Mouse (Mus musculus): ENCODE measurements around the gene Kmt2c. TPM values are rescaled to one million over a fixed set of nuclear protein-coding genes. Genes with fewer than 3 reads are reported as not detected.

Gene Kmt2c
- polyA plus RNA-seq, 1 experiment: 2.2 TPM

DNA sequence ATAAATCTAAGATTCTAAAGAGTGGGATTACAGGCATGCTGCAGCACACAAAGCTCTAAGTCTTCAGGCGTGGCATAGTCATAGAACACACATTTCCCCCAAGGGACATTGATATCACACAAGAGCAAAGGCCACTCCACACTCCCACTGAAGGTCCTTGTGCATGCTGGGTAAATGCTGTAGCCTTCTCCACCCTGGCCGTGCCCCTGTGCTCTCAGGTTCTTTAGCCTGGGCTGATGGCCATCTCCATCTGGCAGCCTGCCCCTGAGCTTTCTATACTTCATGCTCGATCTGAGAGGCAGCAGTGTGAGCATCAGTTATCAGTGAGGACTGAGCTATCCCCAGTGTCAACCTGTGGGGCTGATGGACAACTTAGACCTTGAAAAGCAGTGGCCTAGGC lies 21.2 kb upstream of the Kmt2c start:
- Histone ChIP-seq H3K4me3 (replicated peaks) (no peak overlapping the region), H3K27me3 (replicated peaks) (no peaks in the 10 kb centered on the region), H3K9me3 (peaks cover 8% of the 10 kb centered on the region), H3K36me3 (replicated peaks; ENCODE audit: low read length) (no peaks in the 10 kb centered on the region), H3K4me1 (peaks cover 8% of the 10 kb centered on the region)
- no peak for TF ChIP-seq FLI1 (IDR thresholded peaks at IDR 0.05; ENCODE audit: low read length)
- no peak for TF ChIP-seq GATA1 (IDR thresholded peaks at IDR 0.05; ENCODE audit: borderline replicate concordance, low read length)

DNA sequence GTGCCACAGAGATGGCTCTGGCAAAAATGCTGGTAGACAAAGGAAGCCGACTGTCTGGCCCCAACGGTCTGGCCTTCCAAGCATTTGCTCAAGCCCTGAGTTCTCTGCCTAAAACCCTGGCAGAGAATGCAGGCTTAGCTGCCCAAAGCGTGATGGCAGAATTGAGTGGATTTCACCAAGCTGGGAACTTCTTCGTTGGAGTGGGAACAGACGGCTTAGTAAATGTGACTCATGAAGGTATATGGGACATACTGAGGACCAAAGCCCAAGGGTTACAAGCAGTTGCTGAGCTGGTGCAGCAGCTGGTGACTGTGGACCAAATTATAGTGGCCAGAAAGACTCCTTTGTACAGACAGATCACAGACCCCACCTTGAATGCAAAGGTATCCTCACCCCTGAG lies 19.0 kb upstream of the Kmt2c start:
- H3K4me3 ChIP-seq (replicated peaks): no peak overlapping the region
- peaks cover 6% of the 10 kb centered on the region for H3K9me3 ChIP-seq
- peaks cover 3% of the 10 kb centered on the region; the same call in 1 of the 2 replicates for H3K4me1 ChIP-seq
- no peaks in the 10 kb centered on the region for H3K36me3 ChIP-seq (replicated peaks; ENCODE audit: low read length)
- H3K27me3 ChIP-seq (replicated peaks): no peaks in the 10 kb centered on the region
- TF ChIP-seq FLI1 (IDR thresholded peaks at IDR 0.05; ENCODE audit: low read length) (no peak), GATA1 (IDR thresholded peaks at IDR 0.05; ENCODE audit: borderline replicate concordance, low read length) (no peak)

DNA sequence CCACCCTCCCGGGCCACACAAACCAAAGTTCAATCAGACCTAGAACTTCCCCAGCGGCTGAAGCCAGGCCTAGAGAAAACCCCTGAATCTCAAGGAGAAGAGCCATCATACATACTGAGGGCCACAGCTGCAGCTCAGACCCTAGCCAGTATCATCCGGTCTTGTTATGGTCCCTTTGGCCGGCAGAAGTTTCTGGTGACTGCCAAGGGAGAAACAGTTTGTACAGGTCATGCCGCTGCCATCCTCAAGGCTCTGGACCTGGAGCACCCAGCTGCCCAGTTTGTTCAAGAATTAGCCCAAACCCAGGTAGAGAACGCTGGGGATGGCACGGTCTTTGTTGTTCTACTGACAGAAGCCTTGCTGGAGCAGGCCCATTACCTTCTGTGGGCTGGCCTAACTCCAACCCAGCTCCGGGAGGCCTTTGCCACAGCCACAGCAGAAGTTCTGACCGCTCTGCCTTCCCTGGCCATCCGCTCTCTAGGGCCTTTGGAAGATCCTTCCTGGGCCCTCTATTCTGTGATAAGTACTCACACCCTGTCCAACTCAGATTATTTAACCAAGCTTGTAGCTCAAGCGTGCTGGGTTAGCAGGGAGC lies 17.8 kb upstream of the Kmt2c start:
- TF ChIP-seq FLI1 (IDR thresholded peaks at IDR 0.05; ENCODE audit: low read length) (no peak), GATA1 (IDR thresholded peaks at IDR 0.05; ENCODE audit: borderline replicate concordance, low read length) (no peak)
- peaks cover 3% of the 10 kb centered on the region; the same call in 1 of the 2 replicates for H3K4me1 ChIP-seq
- H3K27me3 ChIP-seq (replicated peaks): no peaks in the 10 kb centered on the region
- no peak overlapping the region for H3K4me3 ChIP-seq (replicated peaks)
- 0 out of 2 replicates have a peak, but pooled peaks cover 2% of the 10 kb centered on the region for H3K9me3 ChIP-seq
- H3K36me3 ChIP-seq (replicated peaks; ENCODE audit: low read length): no peaks in the 10 kb centered on the region

DNA sequence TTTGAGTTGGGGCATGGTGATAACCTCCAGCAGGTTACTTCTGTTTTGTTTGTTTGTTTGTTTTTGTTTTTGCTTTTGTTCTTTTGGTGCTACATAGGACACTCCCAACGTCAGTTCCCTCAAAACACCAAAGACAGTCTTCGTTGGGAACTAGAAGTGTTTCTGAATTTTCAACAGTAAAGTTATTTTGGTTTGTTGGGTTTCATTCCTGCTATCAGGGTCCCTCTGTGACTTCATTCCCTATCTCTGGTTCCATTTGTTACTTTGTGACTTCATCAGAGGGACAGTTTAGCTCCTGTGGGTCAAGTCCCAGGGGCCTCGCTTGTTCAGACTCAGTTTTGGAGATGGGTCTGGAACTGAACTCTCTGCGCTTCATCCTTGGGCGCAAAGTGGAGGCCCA lies 17.2 kb upstream of the Kmt2c start, which contains the start of gene Cct8l1:
Gene Cct8l1, plus strand, starts transcription at position 301 of the 400 bp plus-strand sequence.
- no peaks in the 10 kb centered on the region for H3K36me3 ChIP-seq (replicated peaks; ENCODE audit: low read length)
- H3K4me1 ChIP-seq: peaks cover 3% of the 10 kb centered on the region; the same call in 1 of the 2 replicates
- no peak for TF ChIP-seq FLI1 (IDR thresholded peaks at IDR 0.05; ENCODE audit: low read length)
- no peak for TF ChIP-seq GATA1 (IDR thresholded peaks at IDR 0.05; ENCODE audit: borderline replicate concordance, low read length)
- H3K4me3 ChIP-seq (replicated peaks): no peak within 1 kb of the TSS
- H3K27me3 ChIP-seq (replicated peaks): no peaks in the 10 kb centered on the region
- H3K9me3 ChIP-seq: no peaks in the 10 kb centered on the region

DNA sequence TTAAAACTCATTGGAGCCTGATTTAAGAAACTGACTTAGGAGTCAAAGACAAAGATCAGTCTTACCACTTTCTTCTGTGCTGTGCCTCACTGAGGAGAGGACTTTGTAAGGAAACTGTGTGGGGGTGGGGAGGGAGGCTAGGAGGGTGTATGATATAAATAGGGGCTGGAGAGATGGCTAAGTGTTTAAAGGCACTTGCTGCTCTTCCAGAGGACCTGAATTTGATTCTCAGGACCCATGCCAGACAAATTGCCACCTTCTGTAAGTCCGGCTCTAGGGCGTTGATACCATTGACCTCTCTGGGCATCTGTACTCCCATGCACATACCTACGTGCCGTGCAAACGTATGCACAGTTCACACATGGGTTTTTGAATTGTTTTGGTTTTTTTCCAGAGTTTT lies 7.5 kb upstream of the Kmt2c start:
- Histone ChIP-seq H3K27me3 (replicated peaks) (no peaks in the 10 kb centered on the region), H3K4me3 (replicated peaks) (no peak overlapping the region), H3K4me1 (peaks cover 8% of the 10 kb centered on the region), H3K36me3 (replicated peaks; ENCODE audit: low read length) (peaks cover 5% of the 10 kb centered on the region), H3K9me3 (no peaks in the 10 kb centered on the region)
- no peak for TF ChIP-seq FLI1 (IDR thresholded peaks at IDR 0.05; ENCODE audit: low read length)
- no peak for TF ChIP-seq GATA1 (IDR thresholded peaks at IDR 0.05; ENCODE audit: borderline replicate concordance, low read length)

DNA sequence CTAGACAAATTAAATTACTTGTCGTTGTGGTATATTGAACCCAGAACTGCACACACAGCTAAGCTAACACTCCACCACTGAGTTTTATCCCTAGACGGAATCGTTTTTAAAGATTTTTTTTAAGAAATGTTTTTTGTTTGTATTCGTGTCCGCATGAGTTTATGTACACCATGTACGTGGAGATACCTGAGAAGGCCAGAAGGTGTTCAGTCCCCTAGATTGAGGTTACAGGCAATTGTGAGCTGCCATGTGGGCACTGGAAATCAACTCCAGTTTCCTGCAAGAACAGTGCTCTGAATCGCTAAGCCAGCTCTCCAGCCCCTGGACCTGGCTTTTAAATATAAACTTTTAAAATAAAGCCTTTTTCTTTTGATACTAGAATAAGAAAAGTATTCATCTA lies 2.1 kb upstream of the Kmt2c start:
- Histone ChIP-seq H3K4me1 (peaks cover 22% of the 10 kb centered on the region), H3K36me3 (replicated peaks; ENCODE audit: low read length) (peaks cover 5% of the 10 kb centered on the region), H3K9me3 (no peaks in the 10 kb centered on the region), H3K4me3 (replicated peaks) (peak overlapping the region; percentile 99), H3K27me3 (replicated peaks) (no peaks in the 10 kb centered on the region)
- TF ChIP-seq GATA1 (IDR thresholded peaks at IDR 0.05; ENCODE audit: borderline replicate concordance, low read length) (no peak), FLI1 (IDR thresholded peaks at IDR 0.05; ENCODE audit: low read length) (no peak)

DNA sequence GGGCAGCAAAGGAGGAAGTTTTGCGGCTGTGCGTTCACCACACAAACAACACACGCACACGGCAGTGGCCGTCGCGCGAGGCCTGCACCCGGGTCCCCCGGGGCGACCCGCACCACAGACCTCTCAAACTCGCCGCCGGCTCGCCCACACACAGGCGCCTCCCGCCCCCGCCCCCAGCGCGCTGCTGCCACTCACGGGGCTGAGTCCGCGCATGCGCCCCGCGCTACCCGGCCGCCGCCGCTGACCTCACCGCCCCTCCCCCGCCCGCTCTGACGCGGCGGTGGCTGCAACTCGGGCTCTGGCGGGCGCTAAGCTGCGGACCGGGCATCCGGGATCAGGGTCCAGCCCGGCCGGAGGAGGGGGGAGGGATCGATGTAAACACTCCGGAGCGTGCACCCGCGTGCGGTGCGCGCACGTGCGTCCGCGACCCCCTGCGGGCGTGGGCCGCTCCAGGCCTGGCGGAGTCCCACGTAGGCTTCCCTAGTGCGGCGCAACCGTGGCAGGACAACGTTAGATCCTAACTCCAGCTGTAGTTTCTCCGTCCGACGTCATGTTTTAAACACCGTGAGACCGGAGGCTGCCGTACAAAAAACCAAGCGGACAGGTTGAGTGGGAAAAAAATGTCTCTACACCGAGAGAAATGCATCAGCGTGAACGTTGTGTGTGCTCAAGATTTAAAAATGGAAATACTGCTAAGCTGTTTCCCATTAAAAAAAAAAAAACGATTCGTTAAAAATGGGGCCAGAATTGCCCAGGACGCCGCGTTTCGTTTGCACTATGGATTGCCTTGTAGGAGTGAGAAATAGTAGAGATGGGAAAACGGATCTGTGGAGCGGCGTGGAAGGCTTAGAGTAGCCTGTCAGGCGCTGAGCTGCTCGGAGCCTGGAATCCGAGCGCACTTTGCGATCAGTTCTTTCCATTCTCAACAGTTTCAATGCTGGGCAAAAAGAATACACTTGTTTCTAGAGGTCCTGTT lies 1.1 kb upstream of the Kmt2c start:
- peaks cover 5% of the 10 kb centered on the region for H3K36me3 ChIP-seq (replicated peaks; ENCODE audit: low read length)
- no peak for TF ChIP-seq GATA1 (IDR thresholded peaks at IDR 0.05; ENCODE audit: borderline replicate concordance, low read length)
- TF ChIP-seq FLI1 (IDR thresholded peaks at IDR 0.05; ENCODE audit: low read length): no peak
- H3K4me3 ChIP-seq (replicated peaks): peak overlapping the region; percentile 99
- H3K4me1 ChIP-seq: peaks cover 26% of the 10 kb centered on the region
- no peaks in the 10 kb centered on the region for H3K9me3 ChIP-seq
- no peaks in the 10 kb centered on the region for H3K27me3 ChIP-seq (replicated peaks)

DNA sequence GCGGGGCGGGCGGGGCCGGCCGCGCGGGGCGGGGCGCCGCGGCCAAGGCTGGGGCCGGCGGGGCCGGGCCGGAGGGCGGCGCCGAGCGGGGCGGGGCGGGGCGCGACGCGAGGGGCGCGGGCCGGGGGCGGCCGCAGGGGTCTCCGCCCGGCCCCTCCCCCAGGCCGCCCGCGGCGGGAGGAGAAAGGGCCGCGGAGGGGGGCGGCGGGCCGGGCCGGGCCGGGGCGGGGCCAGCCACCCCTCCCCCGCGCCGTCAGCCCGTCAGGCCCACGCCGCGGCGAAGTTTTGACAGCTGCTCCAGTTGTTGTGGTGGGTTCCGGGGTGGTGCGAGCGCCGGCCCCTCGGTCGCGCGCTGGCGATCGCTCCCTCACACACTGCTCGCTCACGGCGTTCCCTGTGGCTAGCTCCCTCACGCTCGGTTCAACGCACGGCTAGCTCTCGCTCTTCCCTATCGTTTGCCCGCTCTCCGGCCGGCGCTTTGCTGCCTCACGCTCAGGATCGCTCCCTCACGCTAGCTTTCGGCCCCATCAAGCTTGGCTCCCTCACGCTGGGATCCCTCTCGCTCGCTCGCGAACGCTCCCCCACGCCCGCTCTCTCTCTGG lies 339 bp upstream of the Kmt2c start:
- Histone ChIP-seq H3K27me3 (replicated peaks) (no peaks in the 10 kb centered on the region), H3K4me1 (peaks cover 33% of the 10 kb centered on the region), H3K9me3 (no peaks in the 10 kb centered on the region), H3K36me3 (replicated peaks; ENCODE audit: low read length) (peaks cover 3% of the 10 kb centered on the region), H3K4me3 (replicated peaks) (peak overlapping the region; percentile 99)
- TF ChIP-seq GATA1 (IDR thresholded peaks at IDR 0.05; ENCODE audit: borderline replicate concordance, low read length) (no peak), FLI1 (IDR thresholded peaks at IDR 0.05; ENCODE audit: low read length) (no peak)

DNA sequence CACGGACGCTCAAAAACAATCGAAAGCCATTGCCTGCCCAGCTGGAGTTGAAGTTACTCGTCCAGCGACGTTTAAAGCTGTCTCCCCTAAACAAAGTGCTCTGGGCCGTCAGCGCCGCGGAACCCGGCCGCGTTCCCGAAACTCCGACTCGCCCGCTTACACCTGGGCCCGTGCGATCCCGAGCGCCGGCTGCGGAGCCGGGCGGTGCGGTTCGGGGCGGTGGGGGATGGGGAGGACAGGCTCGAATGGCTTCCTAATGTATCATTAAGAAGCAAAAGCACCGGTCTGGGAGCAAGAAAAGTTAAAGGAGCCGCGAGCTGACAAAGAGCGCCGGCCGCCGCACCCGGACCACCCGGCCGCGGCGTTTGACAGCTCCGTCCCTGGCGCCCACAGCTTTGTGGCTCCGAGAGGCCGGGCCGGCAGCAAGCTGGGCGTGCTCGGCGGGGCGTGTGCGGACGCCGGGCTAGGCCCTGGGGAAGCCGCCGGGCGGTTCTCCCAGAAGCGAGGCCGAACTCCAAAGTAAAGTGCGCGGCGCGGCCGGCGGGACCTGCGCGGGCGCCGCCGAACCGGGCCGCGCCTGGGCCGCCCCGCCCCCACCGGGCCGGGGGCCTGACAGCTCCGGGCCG lies 750 bp downstream of the Kmt2c start:
- Histone ChIP-seq H3K27me3 (replicated peaks) (no peaks in the 10 kb centered on the region), H3K36me3 (replicated peaks; ENCODE audit: low read length) (peaks cover 8% of the 10 kb centered on the region), H3K4me1 (peaks cover 41% of the 10 kb centered on the region), H3K9me3 (no peaks in the 10 kb centered on the region), H3K4me3 (replicated peaks) (peak overlapping the region; percentile 99)
- TF ChIP-seq FLI1 (IDR thresholded peaks at IDR 0.05; ENCODE audit: low read length): no peak
- TF ChIP-seq GATA1 (IDR thresholded peaks at IDR 0.05; ENCODE audit: borderline replicate concordance, low read length): no peak

Data from megakaryocyte, embryonic 14.5 days (primary cell).